Mouse (Mus musculus) intestine, embryonic 16.5 days (tissue): Measurements from ENCODE around the gene Pip4k2a. TPM values are rescaled to one million over a fixed set of nuclear protein-coding genes. Genes with fewer than 3 reads are reported as not detected.

Experiments used
- ATAC-seq: fragments of 200-750 bp; cut with Nextera tagmentation; 2 replicates; pipeline ENCODE4 v1.8.0; 2017; ENCODE audit warnings: moderate TSS enrichment, moderate library complexity
- H3K27ac ChIP-seq: fragments of 300-500 bp; sonication (generic); 2 replicates; pipeline ENCODE4 v1.5.1; 2014; ENCODE audit warnings: mild to moderate bottlenecking, low read length
- H3K27me3 ChIP-seq: fragments of 300-500 bp; sonication (generic); replicated peaks from 2 replicates; pipeline ENCODE4 v1.6.1; 2014; ENCODE audit warnings: low read length, control low read depth, mixed read lengths; ENCODE audit not compliant: control insufficient read depth, insufficient read depth
- H3K36me3 ChIP-seq: fragments of 300-500 bp; sonication (generic); 2 replicates; pipeline ENCODE4 v1.6.1; 2014; ENCODE audit warnings: low read length, control low read depth; ENCODE audit not compliant: control insufficient read depth, insufficient read depth
- H3K4me1 ChIP-seq: fragments of 300-500 bp; sonication (generic); 2 replicates; pipeline ENCODE4 v1.6.1; 2014; ENCODE audit warnings: low read length, control low read depth, mixed read lengths; ENCODE audit not compliant: control insufficient read depth, insufficient read depth
- H3K4me2 ChIP-seq: fragments of 300-500 bp; sonication (generic); 2 replicates; pipeline ENCODE4 v1.6.1; 2014; ENCODE audit warnings: low read depth, low read length, control low read depth
- H3K4me3 ChIP-seq: fragments of 300-500 bp; sonication (generic); 2 replicates; pipeline ENCODE4 v1.5.1; 2014; ENCODE audit warnings: mild to moderate bottlenecking, low read length
- H3K9ac ChIP-seq: fragments of 300-500 bp; sonication (generic); 2 replicates; pipeline ENCODE4 v1.6.1; 2014; ENCODE audit warnings: low read depth, low read length
- H3K9me3 ChIP-seq: fragments of 300-500 bp; sonication (generic); 2 replicates; pipeline ENCODE4 v1.6.1; 2016; ENCODE audit warnings: low read length, control low read depth; ENCODE audit not compliant: control insufficient read depth
- WGBS: fragments of 180-500 bp; shearing (Covaris S2); extraction: QIAGEN DNeasy Blood & Tissue Kit; methylation state at CpG from one replicate; pipeline ENCODE4 v1.1.7; 2014; 5-methylcytosine and 5-hydroxymethylcytosine counted together
- polyA plus RNA-seq: library from polyadenylated mRNA; unstranded; fragments of >200 nt; fragmentation: Nextera tagmentation; extraction: Ambion mirVana; gene quantifications from 2 replicates; pipeline ENCODE4 v1.2.1, GENCODE M21; 2015

Gene Pip4k2a
- polyA plus RNA-seq, 1 experiment from 2014 or later = 7.6 TPM

- H3K9me3 ChIP-seq = no peaks in the 10 kb centered on the region
- H3K4me1 ChIP-seq = peaks cover 2% of the 10 kb centered on the region; the same call in 1 of the 2 replicates
- H3K27me3 ChIP-seq = no peaks in the 10 kb centered on the region
- no peak overlapping the region for H3K4me3 ChIP-seq
- 54% methylated on average over 17 of the region's 17 CpGs for WGBS
- no peak for ATAC-seq
- H3K27ac ChIP-seq = no peak overlapping the region
- no peak overlapping the region for H3K4me2 ChIP-seq
- no peak overlapping the region for H3K9ac ChIP-seq
- no peaks in the 10 kb centered on the region for H3K36me3 ChIP-seq
Measured at GRCm38 (mm10) chr2:18923806-18924595, 73.9 kb downstream of the Pip4k2a start.

GRCm38 (mm10) chr2:18923098-18923649 is 74.8 kb downstream of the Pip4k2a start:
- Histone ChIP-seq H3K9ac (no peak overlapping the region), H3K36me3 (no peaks in the 10 kb centered on the region), H3K27ac (no peak overlapping the region), H3K4me3 (no peak overlapping the region), H3K4me1 (no peaks in the 10 kb centered on the region), H3K4me2 (no peak overlapping the region), H3K27me3 (no peaks in the 10 kb centered on the region), H3K9me3 (no peaks in the 10 kb centered on the region)
- ATAC-seq = no peak
- WGBS = 57% methylated on average over 9 of the region's 9 CpGs

- ATAC-seq = no peak
Measured at GRCm38 (mm10) chr2:18921570-18922180, 76.3 kb downstream of the Pip4k2a start.

GRCm38 (mm10) chr2:18920461-18920877 is 77.5 kb downstream of the Pip4k2a start:
- H3K9me3 ChIP-seq = no peaks in the 10 kb centered on the region
- H3K4me2 ChIP-seq = no peak overlapping the region
- ATAC-seq = no peak
- no peak overlapping the region for H3K9ac ChIP-seq
- H3K4me1 ChIP-seq = no peaks in the 10 kb centered on the region
- no peaks in the 10 kb centered on the region for H3K36me3 ChIP-seq
- WGBS = 52% methylated on average over 2 of the region's 2 CpGs
- H3K27me3 ChIP-seq = no peaks in the 10 kb centered on the region
- H3K27ac ChIP-seq = no peak overlapping the region
- H3K4me3 ChIP-seq = no peak overlapping the region

More at GRCm38 (mm10) chr2:18921570-18922180, 76.3 kb downstream of the Pip4k2a start:
- no peaks in the 10 kb centered on the region for H3K27me3 ChIP-seq
- H3K4me3 ChIP-seq = no peak overlapping the region
- no peak overlapping the region for H3K4me2 ChIP-seq
- no peak overlapping the region for H3K27ac ChIP-seq
- no peak overlapping the region for H3K9ac ChIP-seq
- 56% methylated on average over 1 of the region's 1 CpGs for WGBS
- H3K4me1 ChIP-seq = no peaks in the 10 kb centered on the region
- no peaks in the 10 kb centered on the region for H3K36me3 ChIP-seq
- no peaks in the 10 kb centered on the region for H3K9me3 ChIP-seq

DNA sequence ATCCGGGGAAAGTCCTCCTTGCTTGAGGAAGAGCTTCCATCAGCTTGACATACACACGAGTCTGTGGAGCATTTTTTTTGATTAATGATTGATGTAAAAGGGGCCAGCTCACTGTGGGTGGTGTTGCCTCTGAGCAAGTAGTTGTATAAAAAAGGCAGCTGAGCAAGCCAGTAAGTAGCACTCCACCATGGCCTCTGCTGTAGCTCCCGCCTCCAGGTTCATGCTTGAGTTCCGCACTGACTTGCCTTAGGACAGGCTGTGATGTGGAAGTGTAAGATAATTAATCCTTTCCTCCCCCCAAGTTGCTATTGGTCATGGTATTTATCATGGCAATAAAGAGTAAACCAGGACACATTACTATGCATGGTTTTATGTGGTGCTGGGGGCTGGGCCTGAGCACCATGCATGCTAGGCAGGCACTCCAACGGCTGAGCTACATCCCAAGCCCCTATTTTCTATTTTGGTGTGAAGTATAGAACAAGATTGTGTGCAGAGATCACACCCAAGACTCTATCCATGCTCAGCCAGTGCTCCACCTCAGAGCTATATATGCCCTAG is 78.0 kb downstream of the Pip4k2a start:
- no peaks in the 10 kb centered on the region for H3K4me1 ChIP-seq
- H3K27ac ChIP-seq = no peak overlapping the region
- H3K4me3 ChIP-seq = no peak overlapping the region
- H3K9me3 ChIP-seq = no peaks in the 10 kb centered on the region
- no peak for ATAC-seq
- H3K4me2 ChIP-seq = no peak overlapping the region
- WGBS = 59% methylated on average over 5 of the region's 5 CpGs
- H3K27me3 ChIP-seq = no peaks in the 10 kb centered on the region
- no peak overlapping the region for H3K9ac ChIP-seq
- no peaks in the 10 kb centered on the region for H3K36me3 ChIP-seq

- Histone ChIP-seq H3K4me2 (no peak overlapping the region), H3K27me3 (no peaks in the 10 kb centered on the region), H3K9ac (no peak overlapping the region), H3K4me1 (0 out of 2 replicates have a peak, but pooled peaks cover 2% of the 10 kb centered on the region), H3K27ac (no peak overlapping the region), H3K4me3 (no peak overlapping the region), H3K36me3 (no peaks in the 10 kb centered on the region), H3K9me3 (no peaks in the 10 kb centered on the region)
- ATAC-seq = no peak
- WGBS = 87% methylated on average over 2 of the region's 2 CpGs
Measured at GRCm38 (mm10) chr2:18917838-18918237, 80.1 kb downstream of the Pip4k2a start.

GRCm38 (mm10) chr2:18917380-18917750 is 80.6 kb downstream of the Pip4k2a start:
- H3K36me3 ChIP-seq = no peaks in the 10 kb centered on the region
- ATAC-seq = no peak
- H3K27me3 ChIP-seq = no peaks in the 10 kb centered on the region
- WGBS = 90% methylated on average over 1 of the region's 1 CpGs
- H3K4me3 ChIP-seq = no peak overlapping the region
- 0 out of 2 replicates have a peak, but pooled peaks cover 2% of the 10 kb centered on the region for H3K4me1 ChIP-seq
- H3K27ac ChIP-seq = no peak overlapping the region
- no peaks in the 10 kb centered on the region for H3K9me3 ChIP-seq
- no peak overlapping the region for H3K9ac ChIP-seq
- H3K4me2 ChIP-seq = no peak overlapping the region

DNA sequence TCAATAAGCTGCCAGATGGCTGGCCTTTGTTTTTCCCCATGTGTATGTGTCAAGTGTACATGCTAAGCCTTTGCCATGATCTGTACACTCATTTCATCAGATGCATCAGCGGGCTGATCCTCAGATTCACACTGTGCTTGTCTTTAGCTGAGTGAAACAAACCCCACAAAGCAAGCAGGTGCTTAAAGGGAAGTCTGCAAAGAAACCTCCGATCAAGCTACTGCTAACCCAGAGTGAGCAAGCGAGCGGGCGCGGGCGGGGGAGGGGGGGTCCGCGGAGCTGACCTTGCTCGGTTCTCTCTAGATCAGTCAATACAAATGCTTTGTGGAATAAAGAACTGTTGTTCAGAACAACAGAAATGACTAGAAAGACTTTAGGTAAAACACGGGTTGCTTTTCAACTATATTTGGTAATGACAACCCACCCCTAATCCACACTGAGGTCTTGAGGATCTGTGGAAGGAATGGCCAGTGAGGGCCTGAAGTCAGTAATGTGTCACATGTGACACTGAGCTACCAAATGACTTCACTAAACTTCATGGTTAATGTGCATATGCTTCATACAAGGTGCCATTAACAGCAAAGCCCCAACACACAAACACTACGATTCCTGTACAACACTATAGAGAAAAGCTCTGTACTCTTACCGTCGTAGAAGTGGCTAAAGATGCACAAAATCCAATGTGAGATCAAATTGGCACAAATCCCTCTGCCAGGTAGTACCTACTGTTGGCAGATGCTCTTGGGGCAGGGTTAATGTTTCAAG is 81.1 kb downstream of the Pip4k2a start:
- no peak overlapping the region for H3K4me3 ChIP-seq
- H3K4me1 ChIP-seq = 0 out of 2 replicates have a peak, but pooled peaks cover 2% of the 10 kb centered on the region
- no peaks in the 10 kb centered on the region for H3K27me3 ChIP-seq
- H3K9me3 ChIP-seq = no peaks in the 10 kb centered on the region
- H3K36me3 ChIP-seq = no peaks in the 10 kb centered on the region
- WGBS = 76% methylated on average over 14 of the region's 14 CpGs
- no peak for ATAC-seq
- no peak overlapping the region for H3K27ac ChIP-seq
- no peak overlapping the region for H3K9ac ChIP-seq
- H3K4me2 ChIP-seq = no peak overlapping the region

- no peaks in the 10 kb centered on the region for H3K36me3 ChIP-seq
- no peak for ATAC-seq
- WGBS = 62% methylated on average over 2 of the region's 2 CpGs
- H3K9ac ChIP-seq = no peak overlapping the region
- H3K4me1 ChIP-seq = 0 out of 2 replicates have a peak, but pooled peaks cover 2% of the 10 kb centered on the region
- no peak overlapping the region for H3K27ac ChIP-seq
- no peak overlapping the region for H3K4me3 ChIP-seq
- H3K4me2 ChIP-seq = no peak overlapping the region
- H3K27me3 ChIP-seq = no peaks in the 10 kb centered on the region
- no peaks in the 10 kb centered on the region for H3K9me3 ChIP-seq
Measured at GRCm38 (mm10) chr2:18916042-18916407, 81.9 kb downstream of the Pip4k2a start.
